Mouse (Mus musculus) heart, adult 2 months (tissue): ENCODE results near the gene Nfatc2.

ENCODE experiments used
- CTCF ChIP-seq: fragments of 200-600 bp; IDR thresholded peaks from 2 replicates; pipeline ENCODE4 v1.8.1; 2022; ENCODE audit warnings: antibody characterized with exemption, mild to moderate bottlenecking, moderate library complexity
- EP300 ChIP-seq: fragments of 200-500 bp; IDR thresholded peaks from 2 replicates; pipeline ENCODE4 v1.6.1; 2011; ENCODE audit warnings: low read depth, low read length, control low read depth; ENCODE audit not compliant: insufficient read depth
- POLR2A ChIP-seq: fragments of 200-500 bp; IDR thresholded peaks from 2 replicates; pipeline ENCODE4 v1.6.1; 2011; ENCODE audit warnings: mild to moderate bottlenecking, low read depth, low read length, control low read depth; ENCODE audit not compliant: insufficient read depth

- TF ChIP-seq CTCF (no peak), POLR2A (no peak), EP300 (no peak)
Measured at GRCm38 (mm10) chr2:168626385-168626784, 24.9 kb upstream of the Nfatc2 start.
